8 mouse cellular contexts compared by ENCODE assay signal in genomic region chr14:21052112-21052780, GRCm38 (mm10). TPM values are rescaled to one million over a fixed set of nuclear protein-coding genes. Genes with fewer than 3 reads are reported as not detected.
DNase-seq lines count a peak whose midpoint lies in the region; ATAC-seq lines count a peak whose summit lies in the region.

Gene Ap3m1, minus strand, starts transcription at chr14:21052508.
Gene Adk, plus strand, starts transcription at chr14:21052574.

- ATAC-seq in heart, embryonic 13.5 days (ENCODE audit: extremely low read depth, insufficient number of reproducible peaks, low FRiP score, low TSS enrichment) = peak; percentile 96
- peak; percentile 97 for ATAC-seq in liver, embryonic 12.5 days
- peak; percentile 98 for ATAC-seq in stomach, embryonic 15.5 days (ENCODE audit: insufficient read depth, low FRiP score, low read depth)

- H3K4me1 ChIP-seq in brown adipose tissue, adult 24 weeks (ENCODE audit: control insufficient read depth, insufficient read depth, insufficient read length, low read length) = peaks cover 4% of the 10 kb centered on the region; the same call in 1 of the 2 replicates
- H3K4me1 ChIP-seq in heart, embryonic 13.5 days = peaks cover 35% of the 10 kb centered on the region
- peaks cover 37% of the 10 kb centered on the region for H3K4me1 ChIP-seq in liver, embryonic 12.5 days
- H3K4me1 ChIP-seq in stomach, embryonic 15.5 days = 0 out of 2 replicates have a peak, but pooled peaks cover 4% of the 10 kb centered on the region

- peaks cover 11% of the 10 kb centered on the region for H3K36me3 ChIP-seq in heart, embryonic 13.5 days
- H3K36me3 ChIP-seq in liver, embryonic 12.5 days = peaks cover 19% of the 10 kb centered on the region
- no peaks in the 10 kb centered on the region for H3K36me3 ChIP-seq in stomach, embryonic 15.5 days

- peaks cover 5% of the 10 kb centered on the region; the same call in 1 of the 2 replicates for H3K9me3 ChIP-seq in heart, embryonic 13.5 days
- H3K9me3 ChIP-seq in liver, embryonic 12.5 days (replicated peaks) = peaks cover 6% of the 10 kb centered on the region; the same call in 1 of the 2 replicates
- H3K9me3 ChIP-seq in stomach, embryonic 15.5 days = no peaks in the 10 kb centered on the region

- H3K9ac ChIP-seq in heart, embryonic 13.5 days = peak within 1 kb of the TSS; percentile 92
- peak within 1 kb of the TSS; percentile 88 for H3K9ac ChIP-seq in liver, embryonic 12.5 days
- peak within 1 kb of the TSS; percentile 73 for H3K9ac ChIP-seq in stomach, embryonic 15.5 days

- under 1% methylated on average over 48 of the region's 48 CpGs for WGBS in heart, embryonic 13.5 days
- WGBS in liver, embryonic 12.5 days (ENCODE audit: insufficient replicate concordance) = under 1% methylated on average over 48 of the region's 48 CpGs
- WGBS in stomach, embryonic 15.5 days = under 1% methylated on average over 44 of the region's 48 CpGs

- H3K4me2 ChIP-seq in heart, embryonic 13.5 days = peak within 1 kb of the TSS; percentile 89
- peak within 1 kb of the TSS; percentile 89 for H3K4me2 ChIP-seq in liver, embryonic 12.5 days
- H3K4me2 ChIP-seq in stomach, embryonic 15.5 days = peak within 1 kb of the TSS; percentile 95

- peak; percentile 97 for DNase-seq in CD4-positive, CD25-positive, alpha-beta regulatory T cell, adult 2 months (ENCODE audit: low read depth, low spot score)
- peak; percentile 51 for DNase-seq in fat pad, adult 2 months (ENCODE audit: extremely low read depth, low read depth, low spot score)
- peak; percentile 97 for DNase-seq in kidney, postnatal 10 days
- peak; percentile 95 for DNase-seq in natural killer cell, adult 2 months (ENCODE audit: low spot score in 2 of 2)

- peak within 1 kb of the TSS; percentile 97 for H3K27ac ChIP-seq in brown adipose tissue, adult 24 weeks (replicated peaks; ENCODE audit: low read depth, low read length)
- H3K27ac ChIP-seq in heart, embryonic 13.5 days (replicated peaks) = peak within 1 kb of the TSS; percentile 94
- H3K27ac ChIP-seq in liver, embryonic 12.5 days = peak within 1 kb of the TSS; percentile 91
- peak within 1 kb of the TSS; percentile 94 for H3K27ac ChIP-seq in stomach, embryonic 15.5 days

- H3K4me3 ChIP-seq in brown adipose tissue, adult 24 weeks (ENCODE audit: insufficient read depth, low read depth, low read length) = peak within 1 kb of the TSS; percentile 75
- H3K4me3 ChIP-seq in heart, embryonic 13.5 days = peak within 1 kb of the TSS; percentile 96
- peak within 1 kb of the TSS; percentile 93 for H3K4me3 ChIP-seq in liver, embryonic 12.5 days
- peak within 1 kb of the TSS; percentile 87 for H3K4me3 ChIP-seq in stomach, embryonic 15.5 days (replicated peaks)

- H3K27me3 ChIP-seq in heart, embryonic 13.5 days (replicated peaks) = no peaks in the 10 kb centered on the region
- no peaks in the 10 kb centered on the region for H3K27me3 ChIP-seq in liver, embryonic 12.5 days (replicated peaks)
- H3K27me3 ChIP-seq in stomach, embryonic 15.5 days (replicated peaks) = no peaks in the 10 kb centered on the region

RNA-seq across cellular contexts. Expression of gene Ap3m1, which starts in this region (rescaled TPM):
- polyA plus RNA-seq in brown adipose tissue, adult 24 weeks (2012; ENCODE audit: insufficient read depth, insufficient read length, missing spikeins) = 35.0 and 40.5 TPM in 2 replicates
- polyA plus RNA-seq in heart, embryonic 13.5 days (2015; fragmentation: Nextera tagmentation; extraction: Ambion mirVana) = 59.6 and 64.6 TPM in 2 replicates
- polyA plus RNA-seq in liver, embryonic 12.5 days (2016; fragmentation: Nextera tagmentation; extraction: Ambion mirVana) = 42.9 and 43.4 TPM in 2 replicates
- 60.2 and 63.8 TPM in 2 replicates for polyA plus RNA-seq in stomach, embryonic 15.5 days (2015; fragmentation: Nextera tagmentation; extraction: Ambion mirVana)

RNA-seq across cellular contexts. Expression of gene Adk, which starts in this region (rescaled TPM):
- polyA plus RNA-seq in brown adipose tissue, adult 24 weeks (2012; ENCODE audit: insufficient read depth, insufficient read length, missing spikeins) = 138 and 145 TPM in 2 replicates
- 242 and 253 TPM in 2 replicates for polyA plus RNA-seq in heart, embryonic 13.5 days (2015; fragmentation: Nextera tagmentation; extraction: Ambion mirVana)
- polyA plus RNA-seq in liver, embryonic 12.5 days (2016; fragmentation: Nextera tagmentation; extraction: Ambion mirVana) = 195 and 206 TPM in 2 replicates
- polyA plus RNA-seq in stomach, embryonic 15.5 days (2015; fragmentation: Nextera tagmentation; extraction: Ambion mirVana) = 167 and 178 TPM in 2 replicates

Comparison
In these comparisons a context has a peak if more than half of its experiments do, and no peak if none do; other contexts are left out.
1. Peak in every context shown above with its lines: DNase-seq, ATAC-seq, H3K4me3 ChIP-seq and H3K27ac ChIP-seq.